Mouse (Mus musculus) stomach, postnatal 0 days (tissue): ENCODE results near the gene Sh3bp2.

ENCODE experiments used
- CTCF ChIP-seq: IDR thresholded peaks from 2 replicates; pipeline ENCODE4 v1.5.1; 2016; ENCODE audit warnings: antibody characterized with exemption, low read depth, mild to moderate bottlenecking, moderate library complexity
- EP300 ChIP-seq: optimal IDR thresholded peaks from 2 replicates; pipeline ENCODE3; 2016; ENCODE audit warnings: antibody characterized with exemption

GRCm38 (mm10) chr5:34564291-34564690, 38.7 kb downstream of the Sh3bp2 start:
- TF ChIP-seq EP300 (no peak), CTCF (no peak)
